Mouse (Mus musculus): Measurements from ENCODE around the gene Map2. TPM values are rescaled to one million over a fixed set of nuclear protein-coding genes. Genes with fewer than 3 reads are reported as not detected.

The Map2 gene
- polyA plus RNA-seq, 2 experiments = 12.5 to 20.4 TPM

DNA sequence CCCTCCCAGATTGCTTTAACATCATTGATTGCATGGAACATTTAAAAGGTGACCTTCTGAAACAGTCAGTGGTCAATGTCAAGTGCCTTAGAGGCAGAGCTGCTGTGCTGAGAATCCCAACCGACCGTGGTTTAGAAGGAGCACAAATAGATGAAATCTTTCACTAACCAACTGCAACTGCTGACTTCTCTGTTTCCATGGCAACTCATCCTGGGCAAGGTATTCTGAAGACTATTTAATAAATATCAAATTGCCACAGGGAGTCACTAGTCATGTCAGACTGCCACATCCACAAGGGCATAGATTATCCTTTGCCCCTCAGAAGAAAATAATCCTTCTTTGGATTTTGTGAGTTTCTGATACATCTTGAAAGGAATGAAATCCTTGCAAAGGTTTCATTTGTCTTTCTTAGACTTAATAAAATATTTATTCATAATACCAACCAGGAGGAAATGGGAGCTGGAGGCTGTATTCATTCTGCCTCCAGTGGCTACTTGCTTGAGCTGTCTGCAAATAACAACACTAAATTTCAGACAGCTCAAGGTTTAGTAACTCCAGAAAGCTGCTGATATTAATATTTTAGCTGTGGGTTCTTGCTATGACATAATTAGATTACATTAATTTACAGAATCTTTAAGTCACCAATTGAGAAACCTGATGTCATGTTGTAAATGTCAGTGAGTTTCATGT is 26.1 kb upstream of the Map2 start:
- Histone ChIP-seq H3K27ac (replicated peaks; ENCODE audit: low read depth, low read length) (no peak overlapping the region), H3K4me3 (replicated peaks; ENCODE audit: low read length) (no peak overlapping the region), H3K9me3 (ENCODE audit: control insufficient read depth, low read length) (no peaks in the 10 kb centered on the region), H3K4me2 (replicated peaks; ENCODE audit: low read depth, low read length, severe bottlenecking) (no peak overlapping the region), H3K27me3 (ENCODE audit: control insufficient read depth, insufficient read depth, low read length) (no peaks in the 10 kb centered on the region), H3K9ac (ENCODE audit: low read depth, low read length, severe bottlenecking) (no peak overlapping the region), H3K4me1 (ENCODE audit: control insufficient read depth, insufficient read depth, low read length) (no peaks in the 10 kb centered on the region), H3K36me3 (ENCODE audit: control insufficient read depth, insufficient read depth, low read length) (no peaks in the 10 kb centered on the region)
- WGBS = 65% methylated on average over 2 of the region's 2 CpGs
- ATAC-seq (ENCODE audit: low FRiP score, low read depth) (no peak), DNase-seq (ENCODE audit: low spot score) (no peak)
- TF ChIP-seq POLR2A (IDR thresholded peaks at IDR 0.05; ENCODE audit: borderline replicate concordance, extremely low read depth, insufficient read depth, insufficient read length) = no peak

GRCm38 (mm10) chr1:66150806-66151205 is 24.3 kb upstream of the Map2 start:
- DNase-seq (ENCODE audit: low spot score) (no peak), ATAC-seq (ENCODE audit: low FRiP score, low read depth) (no peak)
- no peaks in the 10 kb centered on the region for H3K4me1 ChIP-seq (ENCODE audit: control insufficient read depth, insufficient read depth, low read length)
- no peaks in the 10 kb centered on the region for H3K36me3 ChIP-seq (ENCODE audit: control insufficient read depth, insufficient read depth, low read length)
- H3K27me3 ChIP-seq (ENCODE audit: control insufficient read depth, insufficient read depth, low read length) = no peaks in the 10 kb centered on the region
- H3K27ac ChIP-seq (replicated peaks; ENCODE audit: low read depth, low read length) = no peak overlapping the region
- no peak for TF ChIP-seq POLR2A (IDR thresholded peaks at IDR 0.05; ENCODE audit: borderline replicate concordance, extremely low read depth, insufficient read depth, insufficient read length)
- WGBS = 86% methylated on average over 3 of the region's 3 CpGs
- H3K4me2 ChIP-seq (replicated peaks; ENCODE audit: low read depth, low read length, severe bottlenecking) = no peak overlapping the region
- no peak overlapping the region for H3K4me3 ChIP-seq (replicated peaks; ENCODE audit: low read length)
- no peak overlapping the region for H3K9ac ChIP-seq (ENCODE audit: low read depth, low read length, severe bottlenecking)
- H3K9me3 ChIP-seq (ENCODE audit: control insufficient read depth, low read length) = no peaks in the 10 kb centered on the region

GRCm38 (mm10) chr1:66157135-66157534 is 17.9 kb upstream of the Map2 start:
- 86% methylated on average over 2 of the region's 2 CpGs for WGBS
- no peak for DNase-seq (ENCODE audit: low spot score)
- Histone ChIP-seq H3K4me2 (replicated peaks; ENCODE audit: low read depth, low read length, severe bottlenecking) (no peak overlapping the region), H3K9ac (ENCODE audit: low read depth, low read length, severe bottlenecking) (no peak overlapping the region), H3K27me3 (ENCODE audit: control insufficient read depth, insufficient read depth, low read length) (no peaks in the 10 kb centered on the region), H3K9me3 (ENCODE audit: control insufficient read depth, low read length) (no peaks in the 10 kb centered on the region), H3K27ac (replicated peaks; ENCODE audit: low read depth, low read length) (no peak overlapping the region), H3K4me1 (ENCODE audit: control insufficient read depth, insufficient read depth, low read length) (no peaks in the 10 kb centered on the region), H3K36me3 (ENCODE audit: control insufficient read depth, insufficient read depth, low read length) (no peaks in the 10 kb centered on the region), H3K4me3 (replicated peaks; ENCODE audit: low read length) (no peak overlapping the region)
- no peak for TF ChIP-seq POLR2A (IDR thresholded peaks at IDR 0.05; ENCODE audit: borderline replicate concordance, extremely low read depth, insufficient read depth, insufficient read length)
- no peak for ATAC-seq (ENCODE audit: low FRiP score, low read depth)

DNA sequence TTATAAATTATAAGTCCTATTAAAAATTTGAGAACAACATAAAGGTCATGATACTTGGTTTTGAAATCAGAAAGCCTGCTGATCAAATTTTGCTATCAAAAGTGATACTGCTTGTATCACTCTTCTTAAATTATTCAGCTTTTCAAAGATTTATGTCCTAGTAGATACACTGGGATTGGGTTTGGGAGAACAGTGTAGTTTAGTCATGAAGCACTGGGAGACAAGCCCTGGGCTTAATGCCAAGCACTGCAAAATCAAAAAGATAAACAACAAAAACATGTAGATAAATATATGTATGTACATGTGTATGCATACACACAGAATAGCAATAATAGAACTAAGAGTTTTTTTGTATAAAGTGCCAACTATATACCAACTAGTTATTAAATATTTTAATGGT is 17.5 kb upstream of the Map2 start:
- no peaks in the 10 kb centered on the region for H3K27me3 ChIP-seq (ENCODE audit: control insufficient read depth, insufficient read depth, low read length)
- no peak overlapping the region for H3K27ac ChIP-seq (replicated peaks; ENCODE audit: low read depth, low read length)
- H3K9ac ChIP-seq (ENCODE audit: low read depth, low read length, severe bottlenecking) = no peak overlapping the region
- no peaks in the 10 kb centered on the region for H3K9me3 ChIP-seq (ENCODE audit: control insufficient read depth, low read length)
- no peak for DNase-seq (ENCODE audit: low spot score)
- no peak for TF ChIP-seq POLR2A (IDR thresholded peaks at IDR 0.05; ENCODE audit: borderline replicate concordance, extremely low read depth, insufficient read depth, insufficient read length)
- no peak overlapping the region for H3K4me3 ChIP-seq (replicated peaks; ENCODE audit: low read length)
- no peak for ATAC-seq (ENCODE audit: low FRiP score, low read depth)
- H3K4me2 ChIP-seq (replicated peaks; ENCODE audit: low read depth, low read length, severe bottlenecking) = no peak overlapping the region
- H3K4me1 ChIP-seq (ENCODE audit: control insufficient read depth, insufficient read depth, low read length) = no peaks in the 10 kb centered on the region
- no peaks in the 10 kb centered on the region for H3K36me3 ChIP-seq (ENCODE audit: control insufficient read depth, insufficient read depth, low read length)

DNA sequence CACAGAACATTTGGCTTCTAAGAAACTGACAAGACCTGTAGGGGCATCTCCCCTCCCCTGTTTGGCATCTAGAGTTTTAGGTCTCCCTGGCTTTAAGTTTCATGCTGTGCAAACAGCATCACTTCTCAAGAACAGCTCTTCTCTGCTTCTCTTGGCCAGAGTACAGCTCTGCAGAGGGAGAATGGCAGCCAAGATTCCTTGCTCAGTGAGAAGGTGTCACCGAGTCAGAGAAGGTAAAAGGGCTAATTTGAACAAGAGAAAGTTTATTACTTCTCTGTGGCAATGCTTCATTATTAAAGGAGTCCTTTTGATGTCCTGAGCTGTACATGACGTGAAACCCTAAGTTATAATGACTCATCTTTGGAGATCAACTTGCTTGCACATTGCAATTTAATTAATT is 10.4 kb upstream of the Map2 start:
- no peaks in the 10 kb centered on the region for H3K4me1 ChIP-seq (ENCODE audit: control insufficient read depth, insufficient read depth, low read length)
- no peaks in the 10 kb centered on the region for H3K27me3 ChIP-seq (ENCODE audit: control insufficient read depth, insufficient read depth, low read length)
- no peak for TF ChIP-seq POLR2A (IDR thresholded peaks at IDR 0.05; ENCODE audit: borderline replicate concordance, extremely low read depth, insufficient read depth, insufficient read length)
- no peak overlapping the region for H3K9ac ChIP-seq (ENCODE audit: low read depth, low read length, severe bottlenecking)
- no peaks in the 10 kb centered on the region for H3K9me3 ChIP-seq (ENCODE audit: control insufficient read depth, low read length)
- WGBS = 37% methylated on average over 2 of the region's 2 CpGs
- DNase-seq (ENCODE audit: low spot score) = no peak
- H3K4me2 ChIP-seq (replicated peaks; ENCODE audit: low read depth, low read length, severe bottlenecking) = no peak overlapping the region
- H3K36me3 ChIP-seq (ENCODE audit: control insufficient read depth, insufficient read depth, low read length) = no peaks in the 10 kb centered on the region
- no peak for ATAC-seq (ENCODE audit: low FRiP score, low read depth)
- H3K27ac ChIP-seq (replicated peaks; ENCODE audit: low read depth, low read length) = no peak overlapping the region
- no peak overlapping the region for H3K4me3 ChIP-seq (replicated peaks; ENCODE audit: low read length)

GRCm38 (mm10) chr1:66168722-66169121 is 6.4 kb upstream of the Map2 start:
- ATAC-seq (ENCODE audit: low FRiP score, low read depth) = no peak
- Histone ChIP-seq H3K27ac (replicated peaks; ENCODE audit: low read depth, low read length) (no peak overlapping the region), H3K27me3 (ENCODE audit: control insufficient read depth, insufficient read depth, low read length) (no peaks in the 10 kb centered on the region), H3K4me3 (replicated peaks; ENCODE audit: low read length) (no peak overlapping the region), H3K4me1 (ENCODE audit: control insufficient read depth, insufficient read depth, low read length) (no peaks in the 10 kb centered on the region), H3K36me3 (ENCODE audit: control insufficient read depth, insufficient read depth, low read length) (no peaks in the 10 kb centered on the region), H3K4me2 (replicated peaks; ENCODE audit: low read depth, low read length, severe bottlenecking) (no peak overlapping the region), H3K9me3 (ENCODE audit: control insufficient read depth, low read length) (no peaks in the 10 kb centered on the region), H3K9ac (ENCODE audit: low read depth, low read length, severe bottlenecking) (no peak overlapping the region)
- 79% methylated on average over 5 of the region's 5 CpGs for WGBS
- DNase-seq (ENCODE audit: low spot score) = no peak
- no peak for TF ChIP-seq POLR2A (IDR thresholded peaks at IDR 0.05; ENCODE audit: borderline replicate concordance, extremely low read depth, insufficient read depth, insufficient read length)
